Mouse (Mus musculus) layer of hippocampus, adult 11-12 months (tissue): Measurements from ENCODE around the gene Pfkl.
"Not testable (repeated sequence)": the region's sequence is repeated elsewhere in the genome, so short reads cannot be mapped to it uniquely, and the experiment has no call there.

ENCODE experiments used
- DNase-seq: peaks from one replicate; pipeline ENCODE4 v3.0.0; 2022; ENCODE audit warnings: low spot score

Pfkl gene

GRCm38 (mm10) chr10:78009945-78010293 lies at the start of gene Pfkl:
Gene Pfkl, minus strand, starts transcription at chr10:78010083.
- no peak for DNase-seq

DNA sequence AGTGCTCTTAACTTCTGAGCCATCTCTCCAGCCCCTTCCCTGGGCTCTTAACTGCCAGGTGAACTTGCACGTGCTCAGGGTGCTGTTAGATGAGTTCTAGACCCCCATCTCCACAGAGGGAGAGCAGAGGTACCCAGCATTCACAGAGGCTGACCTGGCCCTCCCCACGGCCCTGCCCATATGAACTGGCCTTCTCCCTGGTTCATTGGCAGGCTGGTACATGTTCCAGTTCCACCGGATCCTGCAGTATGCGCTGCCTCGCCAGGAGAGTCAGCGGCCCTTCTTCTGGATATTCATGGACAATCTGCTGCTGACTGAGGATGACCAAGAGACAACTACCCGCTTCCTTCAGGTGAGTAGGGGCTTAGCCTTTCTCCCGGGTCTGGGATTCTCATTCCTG lies 47.2 kb upstream of the Pfkl start:
- DNase-seq, result no peak

- no peak for DNase-seq
Measured at GRCm38 (mm10) chr10:78054633-78055565, 45.0 kb upstream of the Pfkl start.

- no peak for DNase-seq
Measured at GRCm38 (mm10) chr10:78049519-78050035, 39.7 kb upstream of the Pfkl start.

GRCm38 (mm10) chr10:78048061-78048730 lies 38.3 kb upstream of the Pfkl start:
- DNase-seq, result no peak

DNA sequence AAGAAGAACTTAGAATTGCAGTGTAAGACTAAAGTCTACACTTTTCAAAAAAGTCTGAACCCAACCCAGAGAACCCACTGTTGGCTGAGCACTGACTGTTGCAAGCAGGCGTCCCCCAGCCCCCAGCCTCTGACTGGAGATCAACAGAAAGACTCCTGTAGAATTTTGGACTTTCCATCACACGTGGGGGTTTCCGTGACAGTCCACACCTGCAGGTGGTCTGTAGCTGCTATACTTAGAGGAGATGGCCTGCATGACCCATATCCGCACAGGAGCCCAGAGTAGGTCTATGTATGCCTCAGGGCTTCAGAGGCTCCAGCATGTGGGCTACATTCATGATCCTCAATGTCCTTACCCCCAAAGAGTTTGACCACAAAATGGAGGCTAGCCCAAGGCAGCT lies 36.5 kb upstream of the Pfkl start:
- DNase-seq, result no peak

GRCm38 (mm10) chr10:78044531-78044930 lies 34.6 kb upstream of the Pfkl start:
- DNase-seq, result no peak

GRCm38 (mm10) chr10:78043406-78043836 lies 33.5 kb upstream of the Pfkl start, which contains the start of gene Aire:
Gene Aire, minus strand, starts transcription at chr10:78043610.
- DNase-seq, result peak; percentile 70

GRCm38 (mm10) chr10:78042697-78043405 lies 33.0 kb upstream of the Pfkl start:
- peak; percentile 61 for DNase-seq

GRCm38 (mm10) chr10:78042096-78042495 lies 32.2 kb upstream of the Pfkl start:
- DNase-seq, result no peak

- no peak for DNase-seq
Measured at GRCm38 (mm10) chr10:78041647-78042046, 31.8 kb upstream of the Pfkl start, which contains the start of gene Dnmt3l. Gene Dnmt3l, plus strand, starts transcription at chr10:78041947.

GRCm38 (mm10) chr10:78037139-78037538 lies 27.3 kb upstream of the Pfkl start:
- DNase-seq, result no peak

DNA sequence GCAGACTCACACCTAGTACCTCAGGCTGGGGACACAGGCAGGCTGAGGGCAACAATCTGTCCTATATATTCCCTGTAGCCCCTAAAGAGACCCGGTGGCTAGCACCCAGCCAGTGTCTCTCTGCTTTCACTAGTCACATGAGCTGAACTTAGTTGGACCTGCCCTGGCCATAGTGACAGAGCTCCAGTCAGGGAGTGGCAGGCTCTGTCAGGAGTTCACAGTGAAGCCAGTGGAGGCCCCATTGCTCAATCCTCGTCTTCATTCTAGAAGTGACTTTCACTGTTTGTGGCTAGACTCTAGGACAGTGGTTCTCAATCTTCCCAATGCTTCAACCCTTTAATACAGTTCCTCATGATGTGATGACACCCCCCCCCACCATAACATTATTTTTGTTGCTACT lies 22.1 kb upstream of the Pfkl start:
- no peak for DNase-seq

DNA sequence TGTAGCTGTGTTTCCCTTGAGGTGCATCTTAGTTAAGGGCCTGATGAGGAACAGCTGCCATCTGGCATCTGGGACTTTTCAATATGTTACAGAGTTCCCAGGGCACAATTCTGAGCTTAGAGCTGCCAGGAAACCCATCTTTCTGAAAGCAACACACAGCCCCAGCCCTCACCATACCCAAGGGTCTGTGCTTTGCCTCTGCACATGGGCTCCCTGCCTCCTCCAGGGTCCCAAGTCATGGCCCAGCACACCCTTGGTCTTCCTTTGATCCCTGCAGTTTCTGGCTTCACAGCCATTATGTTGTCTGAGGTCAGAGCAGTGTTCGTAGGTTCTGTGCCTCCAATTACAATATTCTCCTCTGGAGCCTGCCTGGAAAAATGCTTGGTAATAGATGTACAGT lies 19.2 kb upstream of the Pfkl start:
- no peak for DNase-seq

GRCm38 (mm10) chr10:78028129-78028528 lies 18.2 kb upstream of the Pfkl start:
- DNase-seq, result peak; percentile 76

- DNase-seq, result not testable (repeated sequence)
Measured at GRCm38 (mm10) chr10:78025453-78025852, 15.6 kb upstream of the Pfkl start.

GRCm38 (mm10) chr10:78019984-78020383 lies 10.1 kb upstream of the Pfkl start:
- DNase-seq, result not testable (repeated sequence)

DNA sequence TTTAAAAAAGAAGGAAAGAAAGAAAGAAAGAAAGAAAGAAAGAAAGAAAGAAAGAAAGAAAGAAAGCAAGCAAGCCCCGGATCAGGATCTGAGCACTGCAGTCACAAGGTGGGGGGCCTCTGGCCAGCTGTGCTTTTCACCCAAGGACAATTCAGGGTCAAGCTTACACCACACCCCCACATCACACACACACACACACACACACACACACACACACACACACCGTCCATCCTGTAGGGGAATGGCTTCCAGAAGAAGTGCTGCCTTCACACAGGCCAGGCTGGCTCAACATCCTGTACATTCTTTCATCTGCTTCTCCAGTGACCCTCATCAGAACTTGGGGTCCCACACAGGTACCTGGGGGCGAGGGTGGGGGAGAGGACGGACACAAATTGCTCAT lies 9.4 kb upstream of the Pfkl start:
- no peak for DNase-seq

DNA sequence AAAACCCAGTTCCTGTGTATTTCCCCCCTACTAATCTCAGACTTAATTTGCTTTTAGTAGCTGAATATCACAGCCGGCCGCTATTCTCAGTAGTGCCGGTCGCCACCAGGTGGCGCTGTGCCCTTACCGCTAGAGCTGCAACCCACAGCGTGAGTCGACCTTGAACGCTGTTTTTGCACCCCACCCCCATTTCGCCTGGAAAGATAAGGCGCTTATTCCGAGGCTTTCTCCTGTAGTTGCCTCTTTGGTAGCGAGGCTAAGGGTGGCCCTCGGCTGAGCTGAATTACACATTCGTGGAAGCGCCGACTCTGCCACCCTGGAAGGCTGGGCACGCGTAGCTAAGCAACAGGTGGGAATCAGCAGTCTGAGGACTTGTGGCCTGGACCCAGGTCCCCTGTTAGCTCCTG lies 8.9 kb upstream of the Pfkl start:
- DNase-seq, result peak; percentile 74

DNA sequence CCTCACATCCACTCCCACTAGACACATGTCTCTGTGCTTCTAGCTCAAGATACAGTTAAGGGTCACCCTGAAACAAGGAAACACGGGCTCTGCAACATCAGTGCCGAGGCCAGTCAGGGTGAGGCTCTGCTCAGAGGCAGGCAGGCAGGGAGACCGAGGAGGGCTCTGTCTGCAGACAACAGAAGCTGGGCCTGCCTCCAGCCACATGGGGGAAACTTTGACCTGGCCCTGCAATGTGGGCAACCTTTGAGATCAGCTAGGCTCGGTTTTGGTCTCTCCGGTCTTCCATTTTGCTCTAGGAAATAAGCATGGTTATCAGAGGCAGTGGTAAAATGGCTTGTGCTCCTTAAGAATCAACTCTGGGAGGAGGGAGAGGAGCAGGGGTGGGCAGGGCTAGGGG lies 6.5 kb upstream of the Pfkl start:
- no peak for DNase-seq

DNA sequence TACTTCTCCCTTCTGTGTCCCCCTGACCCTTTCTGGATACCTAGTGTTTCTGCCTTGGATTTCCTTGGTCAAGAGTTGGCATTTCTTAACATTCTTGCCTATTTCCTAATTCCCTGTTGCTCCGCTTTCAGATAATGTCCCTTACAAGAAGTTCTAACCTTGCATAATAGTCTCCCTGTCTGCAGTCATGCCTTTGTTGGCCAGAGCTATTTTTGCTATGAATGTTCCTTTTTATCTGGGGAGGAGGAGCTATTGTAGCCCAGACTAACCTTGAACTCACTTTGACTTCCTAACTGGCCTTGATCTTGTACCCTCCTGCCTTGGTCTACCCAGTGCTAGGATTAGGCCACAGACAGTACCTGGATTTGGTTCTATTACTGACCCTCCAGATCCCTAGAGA lies 5.6 kb upstream of the Pfkl start:
- no peak for DNase-seq
